Mouse (Mus musculus): ENCODE results near the gene Tnfrsf11a. TPM values are rescaled to one million over a fixed set of nuclear protein-coding genes. Genes with fewer than 3 reads are reported as not detected.

Tnfrsf11a gene
- polyA plus RNA-seq, 1 experiment from 2014 or later: 0.27 TPM

- H3K27me3 ChIP-seq (ENCODE audit: insufficient read depth, poor library complexity, severe bottlenecking): no peaks in the 10 kb centered on the region
- DNase-seq (ENCODE audit: low spot score): no peak
- 88% methylated on average over 2 of the region's 2 CpGs for WGBS
- H3K4me3 ChIP-seq: no peak overlapping the region
- H3K27ac ChIP-seq: no peak overlapping the region
- no peaks in the 10 kb centered on the region for H3K4me1 ChIP-seq (replicated peaks)
- H3K9me3 ChIP-seq: no peaks in the 10 kb centered on the region
- no peaks in the 10 kb centered on the region for H3K36me3 ChIP-seq
These were observed 70.8 kb downstream of the Tnfrsf11a start for GRCm38 (mm10) chr1:105851341-105851740.

GRCm38 (mm10) chr1:105859740-105860139 lies 79.2 kb downstream of the Tnfrsf11a start:
- Histone ChIP-seq H3K27ac (no peak overlapping the region), H3K9me3 (no peaks in the 10 kb centered on the region), H3K27me3 (ENCODE audit: insufficient read depth, poor library complexity, severe bottlenecking) (no peaks in the 10 kb centered on the region), H3K4me3 (no peak overlapping the region), H3K36me3 (no peaks in the 10 kb centered on the region), H3K4me1 (replicated peaks) (no peaks in the 10 kb centered on the region)
- no peak for DNase-seq (ENCODE audit: low spot score)
- 95% methylated on average over 2 of the region's 2 CpGs for WGBS

GRCm38 (mm10) chr1:105876589-105876988 lies 96.1 kb downstream of the Tnfrsf11a start:
- H3K27me3 ChIP-seq (ENCODE audit: insufficient read depth, poor library complexity, severe bottlenecking): peaks cover 6% of the 10 kb centered on the region

GRCm38 (mm10) chr1:105877808-105878207 lies 97.3 kb downstream of the Tnfrsf11a start:
- 85% methylated on average over 5 of the region's 5 CpGs for WGBS
- Histone ChIP-seq H3K27ac (no peak overlapping the region), H3K9me3 (no peaks in the 10 kb centered on the region)

More at GRCm38 (mm10) chr1:105876589-105876988, 96.1 kb downstream of the Tnfrsf11a start:
- Histone ChIP-seq H3K9me3 (no peaks in the 10 kb centered on the region), H3K4me1 (replicated peaks) (peaks cover 11% of the 10 kb centered on the region), H3K27ac (no peak overlapping the region), H3K4me3 (no peak overlapping the region), H3K36me3 (no peaks in the 10 kb centered on the region)
- no peak for DNase-seq (ENCODE audit: low spot score)
- WGBS: 85% methylated on average over 6 of the region's 6 CpGs

GRCm38 (mm10) chr1:105878416-105878815 lies 97.9 kb downstream of the Tnfrsf11a start:
- Histone ChIP-seq H3K4me3 (no peak overlapping the region), H3K27ac (no peak overlapping the region), H3K36me3 (no peaks in the 10 kb centered on the region), H3K27me3 (ENCODE audit: insufficient read depth, poor library complexity, severe bottlenecking) (peaks cover 6% of the 10 kb centered on the region), H3K9me3 (no peaks in the 10 kb centered on the region), H3K4me1 (replicated peaks) (peaks cover 11% of the 10 kb centered on the region)
- 92% methylated on average over 11 of the region's 11 CpGs for WGBS
- no peak for DNase-seq (ENCODE audit: low spot score)

More at GRCm38 (mm10) chr1:105877808-105878207, 97.3 kb downstream of the Tnfrsf11a start:
- H3K36me3 ChIP-seq: no peaks in the 10 kb centered on the region
- H3K4me3 ChIP-seq: no peak overlapping the region
- no peak for DNase-seq (ENCODE audit: low spot score)
- peaks cover 6% of the 10 kb centered on the region for H3K27me3 ChIP-seq (ENCODE audit: insufficient read depth, poor library complexity, severe bottlenecking)
- peaks cover 11% of the 10 kb centered on the region for H3K4me1 ChIP-seq (replicated peaks)

- Histone ChIP-seq H3K36me3 (no peaks in the 10 kb centered on the region), H3K4me3 (peak overlapping the region; percentile 41), H3K4me1 (replicated peaks) (peaks cover 11% of the 10 kb centered on the region), H3K27me3 (ENCODE audit: insufficient read depth, poor library complexity, severe bottlenecking) (peaks cover 6% of the 10 kb centered on the region), H3K27ac (peak overlapping the region; percentile 40; the same call in 1 of the 2 replicates), H3K9me3 (no peaks in the 10 kb centered on the region)
- 12% methylated on average over 25 of the region's 25 CpGs for WGBS
- peak; percentile 60 for DNase-seq (ENCODE audit: low spot score)
These were observed 100.2 kb downstream of the Tnfrsf11a start for GRCm38 (mm10) chr1:105880555-105881304.

- no peak for DNase-seq (ENCODE audit: low spot score)
- 84% methylated on average over 7 of the region's 7 CpGs for WGBS
- Histone ChIP-seq H3K36me3 (no peaks in the 10 kb centered on the region), H3K27ac (no peak overlapping the region), H3K9me3 (no peaks in the 10 kb centered on the region), H3K27me3 (ENCODE audit: insufficient read depth, poor library complexity, severe bottlenecking) (peaks cover 6% of the 10 kb centered on the region), H3K4me1 (replicated peaks) (peaks cover 13% of the 10 kb centered on the region), H3K4me3 (no peak overlapping the region)
These were observed 100.9 kb downstream of the Tnfrsf11a start for GRCm38 (mm10) chr1:105881466-105881865.

- peaks cover 6% of the 10 kb centered on the region for H3K27me3 ChIP-seq (ENCODE audit: insufficient read depth, poor library complexity, severe bottlenecking)
- H3K9me3 ChIP-seq: no peaks in the 10 kb centered on the region
- no peaks in the 10 kb centered on the region for H3K36me3 ChIP-seq
- no peak for DNase-seq (ENCODE audit: low spot score)
- no peak overlapping the region for H3K4me3 ChIP-seq
- H3K4me1 ChIP-seq (replicated peaks): peaks cover 15% of the 10 kb centered on the region
- 84% methylated on average over 2 of the region's 2 CpGs for WGBS
- H3K27ac ChIP-seq: no peak overlapping the region
These were observed 103.0 kb downstream of the Tnfrsf11a start for GRCm38 (mm10) chr1:105883498-105883897.

- Histone ChIP-seq H3K36me3 (no peaks in the 10 kb centered on the region), H3K27me3 (ENCODE audit: insufficient read depth, poor library complexity, severe bottlenecking) (peaks cover 4% of the 10 kb centered on the region), H3K9me3 (no peaks in the 10 kb centered on the region), H3K4me3 (no peak overlapping the region), H3K4me1 (replicated peaks) (peaks cover 15% of the 10 kb centered on the region), H3K27ac (no peak overlapping the region)
- 89% methylated on average over 1 of the region's 1 CpGs for WGBS
- DNase-seq (ENCODE audit: low spot score): no peak
These were observed 104.6 kb downstream of the Tnfrsf11a start for GRCm38 (mm10) chr1:105885101-105885500.

- DNase-seq (ENCODE audit: low spot score): no peak
- Histone ChIP-seq H3K9me3 (no peaks in the 10 kb centered on the region), H3K27ac (no peak overlapping the region), H3K27me3 (ENCODE audit: insufficient read depth, poor library complexity, severe bottlenecking) (no peaks in the 10 kb centered on the region; the same call in 1 of the 2 replicates), H3K36me3 (no peaks in the 10 kb centered on the region), H3K4me3 (no peak overlapping the region), H3K4me1 (replicated peaks) (peaks cover 12% of the 10 kb centered on the region)
- 87% methylated on average over 5 of the region's 5 CpGs for whole genome bisulfite sequencing
These were observed 105.1 kb downstream of the Tnfrsf11a start for GRCm38 (mm10) chr1:105885575-105885974.

GRCm38 (mm10) chr1:105886358-105886757 lies 105.8 kb downstream of the Tnfrsf11a start:
- Histone ChIP-seq H3K36me3 (no peaks in the 10 kb centered on the region), H3K9me3 (no peaks in the 10 kb centered on the region), H3K4me3 (no peak overlapping the region), H3K27ac (no peak overlapping the region), H3K4me1 (replicated peaks) (peaks cover 5% of the 10 kb centered on the region; the same call in 1 of the 2 replicates), H3K27me3 (ENCODE audit: insufficient read depth, poor library complexity, severe bottlenecking) (no peaks in the 10 kb centered on the region)
- no peak for DNase-seq (ENCODE audit: low spot score)
- 73% methylated on average over 5 of the region's 5 CpGs for WGBS

- DNase-seq (ENCODE audit: low spot score): peak; percentile 80
- 43% methylated on average over 15 of the region's 15 CpGs for WGBS
- Histone ChIP-seq H3K27me3 (ENCODE audit: insufficient read depth, poor library complexity, severe bottlenecking) (no peaks in the 10 kb centered on the region), H3K4me1 (replicated peaks) (peaks cover 10% of the 10 kb centered on the region; the same call in 1 of the 2 replicates), H3K27ac (no peak overlapping the region), H3K9me3 (no peaks in the 10 kb centered on the region), H3K36me3 (no peaks in the 10 kb centered on the region), H3K4me3 (no peak overlapping the region)
These were observed 110.7 kb downstream of the Tnfrsf11a start for GRCm38 (mm10) chr1:105891032-105891725.

- no peak for DNase-seq (ENCODE audit: low spot score)
- WGBS: 82% methylated on average over 5 of the region's 5 CpGs
- Histone ChIP-seq H3K27me3 (ENCODE audit: insufficient read depth, poor library complexity, severe bottlenecking) (no peaks in the 10 kb centered on the region), H3K27ac (no peak overlapping the region), H3K9me3 (no peaks in the 10 kb centered on the region), H3K36me3 (no peaks in the 10 kb centered on the region), H3K4me3 (no peak overlapping the region), H3K4me1 (replicated peaks) (peaks cover 5% of the 10 kb centered on the region; the same call in 1 of the 2 replicates)
These were observed 114.5 kb downstream of the Tnfrsf11a start for GRCm38 (mm10) chr1:105895019-105895418.
